ENCODE assay signal across 12 mouse cellular contexts in genomic region chr12:36231386-36231785, GRCm38 (mm10). TPM values are rescaled to one million over a fixed set of nuclear protein-coding genes. Genes with fewer than 3 reads are reported as not detected.
"Had no signal": no experiment of that assay in that cellular context is flagged by ENCODE, and none has a peak within 500 bp of the region (broad histone marks: within the 10 kb centered on the region; RNA-seq: fewer than 3 reads in every experiment).

No protein-coding gene starts in this region.

- DNase-seq: liver, postnatal 0 days; lung, adult 2 months; lung, postnatal 14 days; lung, postnatal 36 days; right cerebral cortex, postnatal 25 days; thymus, adult 2 months; thymus, postnatal 25 days; thymus, postnatal 4 days had no signal

RNA-seq across cellular contexts. Expression of gene Lrrc72, which starts 21.8 kb away (rescaled TPM):
- total RNA-seq: megakaryocyte progenitor cell, adult 5-6 weeks; midbrain, postnatal 0 days; monocyte, adult 5-6 weeks; neutrophil, adult 5-6 weeks had no signal
